Comparison of ENCODE assay signal across 10 mouse cellular contexts in genomic region chr12:72790538-72790937, GRCm38 (mm10). TPM values are rescaled to one million over a fixed set of nuclear protein-coding genes. Genes with fewer than 3 reads are reported as not detected.
A peak's percentile ranks its signal among the peaks of the same experiment; 100 is the strongest.
DNase-seq lines count a peak whose midpoint lies in the region; ATAC-seq lines count a peak whose summit lies in the region.
"Had no signal": no experiment of that assay in that cellular context is flagged by ENCODE, and none has a peak within 500 bp of the region (broad histone marks: within the 10 kb centered on the region; RNA-seq: fewer than 3 reads in every experiment).

No protein-coding gene starts in this region.

- H3K4me3 ChIP-seq in midbrain, embryonic 14.5 days (replicated peaks; ENCODE audit: low read depth, low read length), result no peak overlapping the region
- H3K4me3 ChIP-seq in midbrain, embryonic 11.5 days (ENCODE audit: low read depth, low read length), result no peak overlapping the region
- no peak overlapping the region for H3K4me3 ChIP-seq in stomach, embryonic 15.5 days (replicated peaks)

- no peak; the same call in 1 of the 2 replicates for ATAC-seq in midbrain, embryonic 14.5 days (ENCODE audit: low FRiP score, low TSS enrichment)
- no peak for ATAC-seq in midbrain, embryonic 11.5 days (ENCODE audit: low FRiP score)
- ATAC-seq in cerebellum, adult (ENCODE audit: insufficient number of reproducible peaks, low FRiP score, low TSS enrichment), result peak; percentile 49; the same call in 1 of the 2 replicates
- ATAC-seq in stomach, embryonic 15.5 days (ENCODE audit: insufficient read depth, low FRiP score, low read depth), result peak; percentile 58; the same call in 1 of the 2 replicates

- peak; percentile 64 for DNase-seq in midbrain, embryonic 14.5 days
- DNase-seq in midbrain, embryonic 11.5 days (ENCODE audit: low spot score, missing footprints), result no peak
- DNase-seq in liver, result peak; percentile 75
- DNase-seq in urinary bladder, postnatal 10 days (ENCODE audit: low spot score), result no peak
- DNase-seq in layer of hippocampus, postnatal 36 days, result no peak
- DNase-seq in frontal cortex, adult 2 months (ENCODE audit: extremely low spot score in 1 of 2, low spot score in 1 of 2), result no peak
- DNase-seq: embryo, embryonic 11 days; gastrocnemius, postnatal 10 days had no signal

- H3K9ac ChIP-seq in midbrain, embryonic 14.5 days (replicated peaks; ENCODE audit: low read length), result no peak overlapping the region
- no peak overlapping the region for H3K9ac ChIP-seq in midbrain, embryonic 11.5 days (ENCODE audit: low read length)
- H3K9ac ChIP-seq in stomach, embryonic 15.5 days, result no peak overlapping the region

- H3K4me2 ChIP-seq in midbrain, embryonic 14.5 days (ENCODE audit: low read length), result no peak overlapping the region
- no peak overlapping the region for H3K4me2 ChIP-seq in midbrain, embryonic 11.5 days
- no peak overlapping the region for H3K4me2 ChIP-seq in stomach, embryonic 15.5 days

- no peaks in the 10 kb centered on the region for H3K9me3 ChIP-seq in midbrain, embryonic 14.5 days (ENCODE audit: control insufficient read depth, low read length)
- H3K9me3 ChIP-seq in midbrain, embryonic 11.5 days (ENCODE audit: control insufficient read depth, low read length), result no peaks in the 10 kb centered on the region
- H3K9me3 ChIP-seq in stomach, embryonic 15.5 days, result no peaks in the 10 kb centered on the region

- 43% methylated on average over 7 of the region's 7 CpGs for WGBS in midbrain, embryonic 14.5 days
- WGBS in midbrain, embryonic 11.5 days, result 71% methylated on average over 7 of the region's 7 CpGs
- WGBS in stomach, embryonic 15.5 days, result 72% methylated on average over 7 of the region's 7 CpGs

- H3K36me3 ChIP-seq in midbrain, embryonic 14.5 days (ENCODE audit: control insufficient read depth, insufficient read depth, low read length), result peaks cover 47% of the 10 kb centered on the region
- H3K36me3 ChIP-seq in midbrain, embryonic 11.5 days (ENCODE audit: control insufficient read depth, insufficient read depth, low read length), result peaks cover 8% of the 10 kb centered on the region; the same call in 1 of the 2 replicates
- peaks cover 8% of the 10 kb centered on the region; the same call in 1 of the 2 replicates for H3K36me3 ChIP-seq in stomach, embryonic 15.5 days

- no peak overlapping the region for H3K27ac ChIP-seq in midbrain, embryonic 14.5 days (replicated peaks; ENCODE audit: low read depth, low read length)
- no peak overlapping the region for H3K27ac ChIP-seq in midbrain, embryonic 11.5 days (ENCODE audit: low read depth, low read length)
- no peak overlapping the region for H3K27ac ChIP-seq in stomach, embryonic 15.5 days

- H3K27me3 ChIP-seq in midbrain, embryonic 14.5 days (ENCODE audit: control insufficient read depth, insufficient read depth, low read length), result no peaks in the 10 kb centered on the region
- H3K27me3 ChIP-seq in midbrain, embryonic 11.5 days (ENCODE audit: control insufficient read depth, insufficient read depth, low read length), result no peaks in the 10 kb centered on the region
- H3K27me3 ChIP-seq in stomach, embryonic 15.5 days (replicated peaks), result no peaks in the 10 kb centered on the region

- no peaks in the 10 kb centered on the region for H3K4me1 ChIP-seq in midbrain, embryonic 14.5 days (ENCODE audit: control insufficient read depth, insufficient read depth, low read length)
- no peaks in the 10 kb centered on the region for H3K4me1 ChIP-seq in midbrain, embryonic 11.5 days (ENCODE audit: control insufficient read depth, insufficient read depth, low read length)
- no peaks in the 10 kb centered on the region for H3K4me1 ChIP-seq in stomach, embryonic 15.5 days

RNA-seq across cellular contexts. Expression of gene Ppm1a, which starts 33.3 kb away (rescaled TPM):
- 92.8 and 108 TPM in 2 replicates for polyA plus RNA-seq in midbrain, embryonic 14.5 days (2014; fragmentation: Nextera tagmentation; extraction: Ambion mirVana)
- polyA plus RNA-seq in midbrain, embryonic 11.5 days (2014; fragmentation: Nextera tagmentation; extraction: Ambion mirVana), result 70.6 and 77.5 TPM in 2 replicates
- polyA plus RNA-seq in stomach, embryonic 15.5 days (2015; fragmentation: Nextera tagmentation; extraction: Ambion mirVana), result 50.9 and 51.9 TPM in 2 replicates
- 100 to 1,000 TPM; 236 to 240 TPM for total RNA-seq in layer of hippocampus, postnatal 36 days (2021)
- polyA plus RNA-seq in frontal cortex, adult 2 months (2012; rRNA removed), result 182 and 198 TPM in 2 replicates

Comparison
In these comparisons a context has a peak if more than half of its experiments do, and no peak if none do; other contexts are left out.
1. DNase-seq: peak in midbrain, embryonic 14.5 days (single experiment) and liver (single experiment); none in midbrain, embryonic 11.5 days (single experiment), urinary bladder, postnatal 10 days (single experiment), layer of hippocampus, postnatal 36 days (0 of 2) and frontal cortex, adult 2 months (0 of 2).
2. ATAC-seq: peak in cerebellum, adult (single experiment) and stomach, embryonic 15.5 days (single experiment); none in midbrain, embryonic 14.5 days (single experiment) and midbrain, embryonic 11.5 days (single experiment).